Mouse (Mus musculus) retina, adult 2 months (tissue): Measurements from ENCODE around the gene Fam171a2.

Experiments used
- DNase-seq: peaks from one replicate; pipeline ENCODE4 v3.0.0-alpha.2; 2012; ENCODE audit warnings: low read depth, low spot score

Fam171a2 gene

DNA sequence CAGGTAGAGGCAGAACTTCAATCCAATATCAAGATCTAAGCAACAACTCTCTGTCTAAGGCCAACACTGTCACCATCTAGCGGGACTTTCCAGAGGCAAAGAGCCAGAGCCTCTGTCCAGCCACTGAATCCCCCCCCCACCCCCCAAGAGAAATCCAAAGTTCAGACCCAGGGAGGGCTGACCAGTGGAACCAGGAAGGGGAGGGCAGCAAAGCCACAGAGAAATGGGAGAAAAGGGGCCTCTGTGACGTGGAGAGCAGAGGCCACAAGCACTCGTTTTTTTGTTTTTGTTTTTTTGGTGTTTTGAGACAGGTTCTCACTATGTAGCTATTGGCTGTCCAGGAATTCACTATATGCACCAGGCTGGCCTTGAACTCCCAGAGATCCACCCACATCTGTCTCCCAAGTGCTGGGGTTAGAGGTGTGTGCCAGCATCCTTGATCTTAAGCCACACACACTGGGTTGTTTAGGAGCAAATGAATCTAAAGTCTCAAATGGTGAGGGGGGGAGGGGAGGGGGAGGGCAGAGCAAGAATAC is 37.6 kb downstream of the Fam171a2 start:
- no peak for DNase-seq

- DNase-seq = no peak
Observed at GRCm38 (mm10) chr11:102408888-102409794, 38.3 kb downstream of the Fam171a2 start.

GRCm38 (mm10) chr11:102408344-102408876 is 39.1 kb downstream of the Fam171a2 start:
- peak; percentile 96 for DNase-seq

DNA sequence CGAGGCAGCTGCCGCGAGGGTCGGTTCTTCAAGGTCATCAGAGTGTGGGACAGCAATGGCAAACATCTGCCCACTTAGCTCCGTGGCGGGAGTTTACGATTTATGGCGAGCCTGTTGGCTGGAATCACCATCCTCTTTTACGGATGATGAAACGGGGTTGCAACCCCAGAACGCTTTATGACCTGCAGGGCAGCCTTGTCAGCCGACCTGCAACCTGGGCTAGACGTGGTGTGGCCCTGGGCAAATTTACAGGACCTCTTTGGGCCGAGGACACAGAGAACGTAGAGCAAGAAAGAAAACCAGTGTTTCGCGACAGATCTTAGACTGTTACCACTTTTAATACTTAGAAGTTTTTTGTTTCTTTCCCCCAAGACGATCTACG is 39.7 kb downstream of the Fam171a2 start, which contains the start of gene Slc25a39:
TSS of gene Slc25a39 (minus strand) at position 113 of the 382 bp plus-strand sequence.
- DNase-seq = no peak

DNA sequence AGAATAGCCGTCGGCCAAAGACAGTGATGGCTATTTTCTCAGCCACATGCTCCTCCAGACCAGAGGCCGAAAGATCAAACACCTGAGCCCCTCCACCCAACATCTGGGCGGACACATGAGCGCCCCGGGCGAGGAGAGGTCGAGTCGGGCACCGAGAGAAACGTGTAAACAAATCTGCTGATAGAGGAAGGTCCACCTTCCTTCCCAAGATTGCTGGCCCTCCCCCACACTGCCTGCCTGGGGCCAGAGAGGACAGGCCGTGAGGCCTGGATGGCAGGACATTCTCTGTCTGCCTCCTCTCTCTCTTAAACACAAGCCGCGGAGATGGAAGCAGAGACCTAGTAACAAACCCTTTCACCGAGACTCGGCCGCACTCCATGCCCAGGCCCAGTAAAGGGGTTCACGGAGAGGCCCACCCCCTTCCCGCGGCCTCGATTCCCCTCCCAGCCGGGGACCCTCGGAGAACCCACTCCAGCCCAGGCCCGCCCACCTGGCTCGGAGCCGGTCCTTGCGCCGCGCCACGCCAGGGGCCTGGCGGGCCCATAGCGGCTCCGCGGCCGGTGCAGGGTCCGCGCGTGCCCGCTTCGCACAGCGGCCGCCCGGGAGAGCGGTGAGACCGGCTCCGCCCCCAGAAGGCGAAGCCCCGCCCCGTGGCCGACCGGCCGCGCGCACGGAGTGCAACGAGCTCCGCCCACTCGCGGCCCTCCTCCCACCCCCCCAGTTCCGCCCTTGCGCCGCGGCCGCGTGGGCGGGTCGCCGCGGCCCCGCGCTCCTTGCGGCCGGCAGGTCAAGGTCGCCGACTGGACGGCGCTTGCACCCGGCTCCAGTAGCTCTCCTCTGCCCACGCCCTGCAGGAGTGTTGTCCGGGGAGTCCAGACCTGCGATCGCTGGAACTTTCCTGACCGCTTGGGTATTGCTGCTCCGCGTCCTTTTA is 40.3 kb downstream of the Fam171a2 start:
- DNase-seq = peak; percentile 85

DNA sequence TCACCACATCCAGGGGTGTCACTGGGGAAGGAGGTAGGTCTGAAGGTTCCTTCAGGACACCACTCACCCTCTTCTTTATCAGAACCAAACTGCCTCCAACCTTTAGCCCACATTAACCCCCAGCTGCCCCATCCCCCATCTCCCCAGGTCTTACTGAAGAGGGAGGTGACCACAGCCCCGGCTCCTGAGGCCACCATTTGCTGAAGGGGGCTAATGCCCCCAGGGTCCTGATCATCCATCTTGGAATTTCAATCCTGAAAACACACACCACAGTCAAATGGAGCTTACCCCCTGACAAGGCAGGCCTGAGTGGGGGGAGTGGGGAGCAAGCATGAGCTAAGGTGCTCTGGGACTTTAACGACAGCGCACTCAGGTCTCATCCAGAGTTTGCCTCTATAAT is 41.1 kb downstream of the Fam171a2 start:
- DNase-seq = no peak

GRCm38 (mm10) chr11:102405544-102406285 is 41.8 kb downstream of the Fam171a2 start:
- no peak for DNase-seq

GRCm38 (mm10) chr11:102404161-102405010 is 43.1 kb downstream of the Fam171a2 start:
- no peak for DNase-seq

DNA sequence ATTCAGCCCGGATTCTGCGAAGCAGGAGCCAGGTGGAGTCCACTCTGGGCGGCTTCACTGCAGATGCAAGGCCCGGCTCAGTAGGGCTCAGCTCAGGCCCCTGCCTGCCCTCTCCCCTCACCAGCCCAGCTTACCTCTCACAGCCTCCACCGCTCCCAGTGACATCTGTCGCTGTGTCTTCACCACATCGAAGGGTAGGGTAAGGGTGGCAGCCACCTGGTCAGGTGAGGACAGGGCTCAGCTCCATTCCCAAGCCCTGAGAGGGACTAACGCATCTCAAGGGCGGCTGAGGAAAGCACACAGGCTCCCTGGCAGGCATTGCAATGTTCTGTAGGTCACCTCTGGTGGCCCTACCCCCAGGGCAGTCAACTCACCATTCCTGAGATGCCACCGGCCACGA is 43.8 kb downstream of the Fam171a2 start:
- DNase-seq = no peak

DNA sequence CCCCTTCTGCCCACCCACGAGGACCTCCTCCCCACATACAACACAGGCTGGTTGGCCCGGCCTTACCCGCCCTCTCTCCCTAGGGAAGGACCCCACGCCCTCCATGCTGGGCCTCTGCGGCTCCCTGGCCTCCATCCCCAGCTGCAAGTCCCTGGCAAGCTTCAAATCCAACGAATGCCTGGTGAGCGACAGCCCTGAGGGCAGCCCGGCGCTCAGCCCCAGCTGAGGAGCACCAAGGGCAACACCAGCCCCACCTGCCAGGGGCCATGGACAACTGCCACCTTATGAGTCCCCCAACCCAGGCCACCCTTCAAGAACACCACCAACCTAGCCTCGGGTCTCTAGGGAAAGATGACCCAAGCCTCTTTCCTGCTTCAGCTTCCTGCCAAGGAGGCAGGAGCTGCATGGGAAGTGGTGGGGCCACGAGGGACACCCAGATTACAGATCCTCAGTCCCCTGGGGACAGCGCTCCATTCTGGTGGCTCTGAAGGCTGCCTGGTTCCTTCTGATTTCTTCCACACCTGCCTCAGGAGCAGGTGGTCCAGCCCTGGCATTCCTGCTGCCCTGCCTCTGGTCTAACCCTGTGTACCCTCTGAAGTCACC is 45.5 kb downstream of the Fam171a2 start:
- DNase-seq = no peak

GRCm38 (mm10) chr11:102400513-102401084 is 46.9 kb downstream of the Fam171a2 start:
- DNase-seq = no peak

DNA sequence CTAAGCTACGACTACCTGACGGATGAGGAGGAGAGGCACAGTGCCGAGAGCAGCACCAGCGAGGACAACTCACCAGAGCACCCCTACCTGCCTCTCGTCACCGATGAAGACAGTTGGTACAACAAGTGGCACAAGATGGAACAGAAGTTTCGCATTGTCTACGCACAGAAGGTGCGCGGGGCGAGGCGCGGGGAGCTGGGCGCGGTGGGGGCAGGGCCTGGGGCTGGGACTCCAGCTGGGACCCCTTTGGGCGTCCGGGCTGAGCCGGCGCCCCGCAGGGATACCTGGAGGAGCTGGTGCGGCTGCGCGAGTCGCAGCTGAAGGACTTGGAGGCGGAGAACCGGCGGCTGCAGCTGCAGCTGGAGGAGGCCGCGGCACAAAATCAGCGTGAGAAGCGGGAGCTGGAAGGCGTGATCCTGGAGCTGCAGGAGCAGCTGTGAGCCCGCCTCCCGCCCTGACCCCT is 47.8 kb downstream of the Fam171a2 start:
- no peak for DNase-seq

DNA sequence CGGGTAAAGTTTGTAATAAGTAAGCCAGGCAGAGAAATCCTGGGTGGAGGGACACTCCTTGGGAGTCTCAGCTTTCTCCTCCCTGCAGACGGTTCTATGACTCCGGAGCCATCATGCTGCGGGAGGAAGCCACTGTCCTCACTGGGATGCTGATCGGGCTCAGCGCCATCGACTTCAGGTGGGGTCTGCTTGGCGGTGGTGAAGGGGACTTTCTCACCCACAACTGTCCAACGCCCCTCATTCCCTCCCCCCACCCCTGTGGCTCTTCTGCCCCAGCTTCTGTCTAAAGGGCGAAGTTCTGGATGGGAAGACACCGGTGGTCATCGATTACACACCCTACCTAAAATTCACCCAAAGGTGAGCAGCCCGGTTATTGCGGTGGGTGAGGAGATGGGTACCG is 48.4 kb downstream of the Fam171a2 start:
- no peak for DNase-seq

GRCm38 (mm10) chr11:102398007-102398825 is 49.3 kb downstream of the Fam171a2 start:
- DNase-seq = no peak

- DNase-seq = no peak
Observed at GRCm38 (mm10) chr11:102396671-102397141, 50.8 kb downstream of the Fam171a2 start.

DNA sequence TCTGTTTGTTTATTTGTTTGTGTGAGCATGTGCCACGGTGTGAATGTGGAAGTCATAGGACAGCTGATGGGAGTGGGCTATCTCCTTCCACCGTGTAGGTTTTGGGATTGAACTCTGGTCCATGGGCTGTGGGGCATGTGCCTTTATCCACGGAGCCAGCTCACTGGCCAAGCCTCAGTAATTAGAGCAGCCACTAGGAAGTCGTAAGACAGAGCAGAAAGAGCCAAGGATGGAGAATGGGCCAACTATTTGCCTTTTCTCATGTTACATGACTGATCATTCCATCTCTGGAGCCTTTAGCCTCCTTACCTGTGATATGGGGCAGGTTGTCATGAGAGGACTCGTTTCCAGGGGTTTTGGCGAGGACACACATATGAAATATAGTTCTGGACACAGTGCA is 51.2 kb downstream of the Fam171a2 start:
- no peak for DNase-seq

GRCm38 (mm10) chr11:102395250-102395649 is 52.2 kb downstream of the Fam171a2 start:
- DNase-seq = no peak
